Mouse (Mus musculus): ENCODE results near the gene Dazap1. TPM values are rescaled to one million over a fixed set of nuclear protein-coding genes. Genes with fewer than 3 reads are reported as not detected.
A peak's percentile ranks its signal among the peaks of the same experiment; 100 is the strongest.

Dazap1 gene
- polyA plus RNA-seq, 1 experiment from 2014 or later = 43.7 TPM

DNA sequence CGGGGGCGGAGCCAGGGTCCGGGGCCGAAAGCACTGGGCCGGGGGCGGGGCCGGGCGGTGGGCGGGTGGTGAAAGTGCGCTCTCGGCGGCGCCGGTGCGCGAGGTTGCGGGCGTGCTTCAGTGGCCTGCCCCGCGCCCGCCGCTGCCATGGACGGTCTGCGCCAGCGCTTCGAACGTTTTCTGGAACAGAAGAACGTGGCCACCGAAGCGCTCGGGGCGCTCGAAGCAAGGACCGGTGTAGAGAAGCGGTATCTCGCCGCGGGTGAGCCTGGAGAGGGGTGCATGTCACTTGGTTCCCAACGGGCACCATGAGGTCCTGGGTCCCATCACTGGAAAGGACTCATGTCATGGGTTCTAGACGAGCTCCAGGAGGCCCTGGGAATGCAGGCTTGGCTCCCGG, 68.8 kb downstream of the Dazap1 start:
- H3K9me3 ChIP-seq (replicated peaks; ENCODE audit: control insufficient read depth, low read length, poor library complexity, severe bottlenecking) = no peaks in the 10 kb centered on the region
- peak overlapping the region; percentile 79 for H3K4me2 ChIP-seq (ENCODE audit: low read length)
- H3K9ac ChIP-seq (ENCODE audit: low read depth, low read length) = peak overlapping the region; percentile 51
- peak overlapping the region; percentile 40 for H3K4me3 ChIP-seq (ENCODE audit: low read depth, low read length)
- H3K4me1 ChIP-seq (ENCODE audit: control insufficient read depth, insufficient read depth, low read length) = peaks cover 8% of the 10 kb centered on the region; the same call in 1 of the 2 replicates
- WGBS = 2% methylated on average over 36 of the region's 41 CpGs
- H3K27ac ChIP-seq (ENCODE audit: low read length) = no peak overlapping the region
- ATAC-seq = no peak; the same call in 1 of the 2 replicates
- no peaks in the 10 kb centered on the region for H3K36me3 ChIP-seq (ENCODE audit: control insufficient read depth, insufficient read depth, low read length)
- H3K27me3 ChIP-seq (ENCODE audit: control insufficient read depth, insufficient read depth, low read depth, low read length) = no peaks in the 10 kb centered on the region; the same call in 1 of the 2 replicates

DNA sequence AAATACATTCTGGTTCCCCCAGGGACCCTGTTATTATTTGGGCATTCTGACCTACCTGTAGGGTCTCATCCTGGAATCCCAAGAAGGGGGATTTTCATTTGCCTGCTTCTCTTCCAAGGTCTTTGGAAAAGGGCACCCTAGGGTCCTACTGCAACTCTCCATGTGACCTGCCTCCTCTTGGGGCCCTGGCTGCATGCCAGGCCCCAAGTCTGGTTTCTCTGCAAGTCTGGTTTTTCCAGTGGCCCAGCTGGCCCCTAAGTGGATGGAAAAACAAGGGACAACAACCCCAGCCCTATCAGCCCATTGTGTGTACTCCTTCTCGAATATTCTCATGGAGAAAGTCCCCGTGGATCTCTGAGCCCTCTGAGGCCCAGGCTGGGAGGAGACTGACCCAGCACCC, 69.6 kb downstream of the Dazap1 start:
- H3K9me3 ChIP-seq (replicated peaks; ENCODE audit: control insufficient read depth, low read length, poor library complexity, severe bottlenecking) = no peaks in the 10 kb centered on the region
- no peak overlapping the region for H3K4me2 ChIP-seq (ENCODE audit: low read length)
- H3K9ac ChIP-seq (ENCODE audit: low read depth, low read length) = no peak overlapping the region
- H3K36me3 ChIP-seq (ENCODE audit: control insufficient read depth, insufficient read depth, low read length) = no peaks in the 10 kb centered on the region
- no peak overlapping the region for H3K27ac ChIP-seq (ENCODE audit: low read length)
- H3K4me1 ChIP-seq (ENCODE audit: control insufficient read depth, insufficient read depth, low read length) = peaks cover 8% of the 10 kb centered on the region; the same call in 1 of the 2 replicates
- H3K4me3 ChIP-seq (ENCODE audit: low read depth, low read length) = no peak overlapping the region
- H3K27me3 ChIP-seq (ENCODE audit: control insufficient read depth, insufficient read depth, low read depth, low read length) = no peaks in the 10 kb centered on the region; the same call in 1 of the 2 replicates
- WGBS = 66% methylated on average over 2 of the region's 2 CpGs
- ATAC-seq = no peak

DNA sequence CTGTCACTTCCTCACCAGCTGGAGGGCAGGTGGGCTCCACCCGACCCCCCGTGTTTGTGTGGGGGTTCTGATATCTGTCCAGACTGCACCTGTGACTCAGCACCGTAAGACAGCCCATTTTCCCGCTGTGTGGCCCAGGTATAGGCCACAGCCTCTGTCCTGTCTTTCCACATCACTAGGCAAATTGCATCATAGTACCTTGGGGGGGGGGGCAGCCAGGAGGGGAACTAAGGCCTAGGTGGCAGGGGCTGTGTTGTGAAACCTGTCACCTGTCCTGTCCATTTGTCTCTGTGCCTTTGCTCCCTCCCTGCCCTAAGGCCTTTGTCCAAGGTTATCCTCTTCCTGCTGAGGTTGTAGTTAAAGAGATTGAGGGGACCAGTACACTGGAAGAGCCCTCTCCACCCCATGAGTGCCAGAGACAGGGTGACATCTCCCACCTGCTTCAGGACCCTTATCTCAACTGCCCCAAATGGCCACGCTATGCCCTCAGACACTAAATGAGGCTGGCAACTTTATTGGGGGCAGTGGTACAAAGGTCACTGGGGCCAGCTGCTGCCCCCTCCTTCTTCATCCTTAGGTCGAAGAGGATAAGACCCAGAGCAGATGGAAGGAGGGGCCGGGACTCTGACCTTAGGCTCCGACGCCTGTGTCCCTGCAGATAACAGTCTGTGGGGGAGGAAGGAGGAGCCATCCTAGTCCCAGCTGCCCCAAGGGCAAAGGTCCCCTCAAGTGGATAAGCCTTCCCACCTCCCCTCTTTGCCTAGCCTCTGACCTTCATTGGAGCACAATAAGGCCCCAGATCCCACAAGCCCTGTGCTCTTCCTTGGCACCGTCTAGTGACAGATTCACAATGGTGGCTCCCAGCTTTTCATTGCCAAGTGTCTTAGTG, 70.6 kb downstream of the Dazap1 start:
- no peaks in the 10 kb centered on the region for H3K36me3 ChIP-seq (ENCODE audit: control insufficient read depth, insufficient read depth, low read length)
- peaks cover 8% of the 10 kb centered on the region; the same call in 1 of the 2 replicates for H3K4me1 ChIP-seq (ENCODE audit: control insufficient read depth, insufficient read depth, low read length)
- ATAC-seq = no peak
- H3K27ac ChIP-seq (ENCODE audit: low read length) = no peak overlapping the region
- H3K4me2 ChIP-seq (ENCODE audit: low read length) = no peak overlapping the region
- no peak overlapping the region for H3K4me3 ChIP-seq (ENCODE audit: low read depth, low read length)
- no peak overlapping the region for H3K9ac ChIP-seq (ENCODE audit: low read depth, low read length)
- H3K9me3 ChIP-seq (replicated peaks; ENCODE audit: control insufficient read depth, low read length, poor library complexity, severe bottlenecking) = no peaks in the 10 kb centered on the region
- WGBS = 70% methylated on average over 10 of the region's 10 CpGs
- H3K27me3 ChIP-seq (ENCODE audit: control insufficient read depth, insufficient read depth, low read depth, low read length) = no peaks in the 10 kb centered on the region; the same call in 1 of the 2 replicates

DNA sequence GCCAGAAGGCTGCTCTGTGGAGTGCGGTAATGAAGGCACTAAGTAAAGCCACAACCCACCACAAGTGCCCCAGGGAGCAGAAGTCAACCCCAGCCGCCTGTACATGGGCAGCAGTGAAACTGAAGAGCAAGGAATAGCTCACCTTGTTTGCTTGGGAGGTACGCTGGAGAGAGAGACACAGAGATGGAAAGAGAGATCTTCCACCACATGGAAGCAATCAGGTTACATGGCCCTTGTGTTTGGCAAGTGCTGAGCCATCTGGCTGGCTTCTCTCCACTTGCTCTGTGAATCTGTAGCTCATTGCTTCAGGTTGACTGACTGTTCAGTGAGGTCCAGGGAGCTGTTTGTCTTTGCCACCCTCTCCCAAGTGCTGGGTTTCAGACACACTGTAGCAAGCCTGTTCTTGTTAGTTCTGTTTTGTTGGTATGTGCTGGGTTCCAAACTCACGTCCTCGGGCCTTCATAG, 71.3 kb downstream of the Dazap1 start:
- WGBS = 91% methylated on average over 5 of the region's 5 CpGs
- Histone ChIP-seq H3K4me2 (ENCODE audit: low read length) (no peak overlapping the region), H3K9me3 (replicated peaks; ENCODE audit: control insufficient read depth, low read length, poor library complexity, severe bottlenecking) (no peaks in the 10 kb centered on the region), H3K27me3 (ENCODE audit: control insufficient read depth, insufficient read depth, low read depth, low read length) (no peaks in the 10 kb centered on the region; the same call in 1 of the 2 replicates), H3K4me1 (ENCODE audit: control insufficient read depth, insufficient read depth, low read length) (peaks cover 8% of the 10 kb centered on the region; the same call in 1 of the 2 replicates), H3K9ac (ENCODE audit: low read depth, low read length) (no peak overlapping the region), H3K27ac (ENCODE audit: low read length) (no peak overlapping the region), H3K36me3 (ENCODE audit: control insufficient read depth, insufficient read depth, low read length) (no peaks in the 10 kb centered on the region), H3K4me3 (ENCODE audit: low read depth, low read length) (no peak overlapping the region)
- no peak for ATAC-seq

DNA sequence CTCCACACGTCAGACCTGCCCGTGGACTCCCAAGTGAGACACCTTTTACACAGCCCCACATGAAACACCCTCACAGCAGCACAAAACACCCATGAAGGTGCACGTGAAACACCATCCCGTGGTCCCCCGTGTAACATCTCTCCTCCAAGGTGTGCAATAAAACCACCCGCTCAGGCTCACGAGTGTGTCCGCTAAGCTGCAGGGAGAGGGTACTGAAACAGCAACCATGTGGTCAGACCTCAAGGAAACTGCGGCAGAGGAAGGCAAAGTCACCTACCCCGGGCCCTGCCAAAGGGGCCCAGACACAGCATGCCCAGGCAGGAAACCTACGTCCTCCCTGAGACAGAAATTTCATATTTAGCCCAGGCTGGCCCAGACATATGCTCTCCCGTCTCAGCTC, 75.0 kb downstream of the Dazap1 start:
- Histone ChIP-seq H3K27me3 (ENCODE audit: control insufficient read depth, insufficient read depth, low read depth, low read length) (peaks cover 10% of the 10 kb centered on the region), H3K9me3 (replicated peaks; ENCODE audit: control insufficient read depth, low read length, poor library complexity, severe bottlenecking) (no peaks in the 10 kb centered on the region), H3K36me3 (ENCODE audit: control insufficient read depth, insufficient read depth, low read length) (no peaks in the 10 kb centered on the region), H3K4me1 (ENCODE audit: control insufficient read depth, insufficient read depth, low read length) (no peaks in the 10 kb centered on the region), H3K4me2 (ENCODE audit: low read length) (no peak overlapping the region), H3K9ac (ENCODE audit: low read depth, low read length) (no peak overlapping the region), H3K4me3 (ENCODE audit: low read depth, low read length) (no peak overlapping the region), H3K27ac (ENCODE audit: low read length) (no peak overlapping the region)
- WGBS = 88% methylated on average over 12 of the region's 12 CpGs
- no peak for ATAC-seq

Small RNA genes lying within 50 kb of the gene (microRNA-seq; reads per million reads assigned to microRNA genes)
- gene Mir6911 = not detected

Other genes starting within 250 kb of the Dazap1 start
- 1.2 TPM in 2 replicates for gene Arhgap45, start 244.8 kb upstream of the Dazap1 start, polyA plus RNA-seq (2015; fragmentation: Nextera tagmentation; extraction: Ambion mirVana)
- gene Polr2e, start 221.7 kb upstream of the Dazap1 start, polyA plus RNA-seq (2015; fragmentation: Nextera tagmentation; extraction: Ambion mirVana) = 124 and 131 TPM in 2 replicates
- gene Gpx4, start 214.3 kb upstream of the Dazap1 start, polyA plus RNA-seq (2015; fragmentation: Nextera tagmentation; extraction: Ambion mirVana) = 509 and 552 TPM in 2 replicates
- 11.6 and 12.5 TPM in 2 replicates for gene Sbno2, start 155.9 kb upstream of the Dazap1 start, polyA plus RNA-seq (2015; fragmentation: Nextera tagmentation; extraction: Ambion mirVana)
- gene Stk11, start 145.7 kb upstream of the Dazap1 start, polyA plus RNA-seq (2015; fragmentation: Nextera tagmentation; extraction: Ambion mirVana) = 14.2 and 15.4 TPM in 2 replicates
- 433 and 454 TPM in 2 replicates for gene Atp5d, start 122.9 kb upstream of the Dazap1 start, polyA plus RNA-seq (2015; fragmentation: Nextera tagmentation; extraction: Ambion mirVana)
- 70.3 and 81.6 TPM in 2 replicates for gene Cbarp, start 120.7 kb upstream of the Dazap1 start, polyA plus RNA-seq (2015; fragmentation: Nextera tagmentation; extraction: Ambion mirVana)
- 15.5 and 21.1 TPM in 2 replicates for gene Midn, start 113.2 kb upstream of the Dazap1 start, polyA plus RNA-seq (2015; fragmentation: Nextera tagmentation; extraction: Ambion mirVana)
- gene Cirbp, start 95.5 kb upstream of the Dazap1 start, polyA plus RNA-seq (2015; fragmentation: Nextera tagmentation; extraction: Ambion mirVana) = 380 and 398 TPM in 2 replicates
- 11.0 and 11.4 TPM in 2 replicates for gene 1600002K03Rik, start 88.5 kb upstream of the Dazap1 start, polyA plus RNA-seq (2015; fragmentation: Nextera tagmentation; extraction: Ambion mirVana)
- 37.3 and 43.3 TPM in 2 replicates for gene Efna2, start 82.0 kb upstream of the Dazap1 start, polyA plus RNA-seq (2015; fragmentation: Nextera tagmentation; extraction: Ambion mirVana)
- 47.8 and 51.1 TPM in 2 replicates for gene Mum1, start 35.1 kb upstream of the Dazap1 start, polyA plus RNA-seq (2015; fragmentation: Nextera tagmentation; extraction: Ambion mirVana)
- gene Ndufs7, start 12.4 kb upstream of the Dazap1 start, polyA plus RNA-seq (2015; fragmentation: Nextera tagmentation; extraction: Ambion mirVana) = 263 and 302 TPM in 2 replicates
- gene Gamt, start 474 bp upstream of the Dazap1 start, polyA plus RNA-seq (2015; fragmentation: Nextera tagmentation; extraction: Ambion mirVana) = 15.8 and 19.5 TPM in 2 replicates
- 465 and 476 TPM in 2 replicates for gene Rps15, start 31.0 kb downstream of the Dazap1 start, polyA plus RNA-seq (2015; fragmentation: Nextera tagmentation; extraction: Ambion mirVana)
- gene Apc2, start 34.5 kb downstream of the Dazap1 start, polyA plus RNA-seq (2015; fragmentation: Nextera tagmentation; extraction: Ambion mirVana) = 172 and 205 TPM in 2 replicates
- 21.9 and 26.7 TPM in 2 replicates for gene 2310011J03Rik, start 59.1 kb downstream of the Dazap1 start, polyA plus RNA-seq (2015; fragmentation: Nextera tagmentation; extraction: Ambion mirVana)
- gene Pcsk4, start 68.0 kb downstream of the Dazap1 start, polyA plus RNA-seq (2015; fragmentation: Nextera tagmentation; extraction: Ambion mirVana) = 5.6 and 6.5 TPM in 2 replicates
- 6.0 and 8.6 TPM in 2 replicates for gene Reep6, start 68.5 kb downstream of the Dazap1 start, polyA plus RNA-seq (2015; fragmentation: Nextera tagmentation; extraction: Ambion mirVana)
- gene Adamtsl5, start 86.9 kb downstream of the Dazap1 start, polyA plus RNA-seq (2015; fragmentation: Nextera tagmentation; extraction: Ambion mirVana) = 0.38 and 0.40 TPM in 2 replicates
- gene Plk5, start 95.0 kb downstream of the Dazap1 start, polyA plus RNA-seq (2015; fragmentation: Nextera tagmentation; extraction: Ambion mirVana) = 9.6 and 11.0 TPM in 2 replicates
- 13.6 and 15.0 TPM in 2 replicates for gene Mex3d, start 126.2 kb downstream of the Dazap1 start, polyA plus RNA-seq (2015; fragmentation: Nextera tagmentation; extraction: Ambion mirVana)
- 174 and 188 TPM in 2 replicates for gene Mbd3, start 138.1 kb downstream of the Dazap1 start, polyA plus RNA-seq (2015; fragmentation: Nextera tagmentation; extraction: Ambion mirVana)
- gene Uqcr11, start 145.3 kb downstream of the Dazap1 start, polyA plus RNA-seq (2015; fragmentation: Nextera tagmentation; extraction: Ambion mirVana) = 455 and 532 TPM in 2 replicates
- gene Tcf3, start 172.2 kb downstream of the Dazap1 start, polyA plus RNA-seq (2015; fragmentation: Nextera tagmentation; extraction: Ambion mirVana) = 30.2 and 35.2 TPM in 2 replicates
- gene Onecut3, start 233.3 kb downstream of the Dazap1 start, polyA plus RNA-seq (2015; fragmentation: Nextera tagmentation; extraction: Ambion mirVana) = 1.2 and 1.6 TPM in 2 replicates

All from midbrain, embryonic 16.5 days (tissue).